Mouse (Mus musculus) gastrocnemius, postnatal 36 days (tissue): ENCODE measurements around the gene Cldn19. TPM values are rescaled to one million over a fixed set of nuclear protein-coding genes. Genes with fewer than 3 reads are reported as not detected.

Experiments used
- DNase-seq, 2 experiments: peaks; one replicate each; pipeline ENCODE4 v3.0.0; 2022
- intact Hi-C: fragments of 180-260 bp; cut with DNase I; formaldehyde crosslinking; loops from one replicate; pipeline ENCODE4 v1.15.1; 2025
- total RNA-seq, 2 experiments: library from RNA; stranded (reverse); gene quantifications; 2 replicates each; pipeline ENCODE4 v1.2.3; 2021

Cldn19 gene
- total RNA-seq, 2 experiments from 2014 or later, result 2.2 to 3.2 TPM

- intact Hi-C loops, result loop anchor here (5.0 kb wide), 1 partner anchor 46 kb away; no protein-coding TSS in a partner anchor
These were observed 38.5 kb downstream of the Cldn19 start for GRCm38 (mm10) chr4:119293574-119294258.

GRCm38 (mm10) chr4:119294415-119295133, 39.4 kb downstream of the Cldn19 start, which contains the start of gene Ybx1:
Ybx1 (minus strand) TSS chr4:119294604.
- peak; percentile 100 for DNase-seq
- intact Hi-C loops, result loop anchor here (5.0 kb wide), 1 partner anchor 47 kb away; no protein-coding TSS in a partner anchor

More at GRCm38 (mm10) chr4:119293574-119294258, 38.5 kb downstream of the Cldn19 start:
- DNase-seq, result peak in 1 of 2 experiments; percentile 15

GRCm38 (mm10) chr4:119295134-119295453, 39.9 kb downstream of the Cldn19 start:
- no peak for DNase-seq
- intact Hi-C loops, result no loop called here

- no peak for DNase-seq
- intact Hi-C loops, result no loop called here
These were observed 42.1 kb downstream of the Cldn19 start for GRCm38 (mm10) chr4:119297361-119297760.

- intact Hi-C loops, result no loop called here
- DNase-seq, result no peak
These were observed 45.5 kb downstream of the Cldn19 start for GRCm38 (mm10) chr4:119300761-119301160.

- intact Hi-C loops, result no loop called here
- no peak for DNase-seq
These were observed 46.6 kb downstream of the Cldn19 start for GRCm38 (mm10) chr4:119301777-119302176.

- no peak for DNase-seq
- intact Hi-C loops, result no loop called here
These were observed 48.1 kb downstream of the Cldn19 start for GRCm38 (mm10) chr4:119303291-119303690.

- intact Hi-C loops, result no loop called here
These were observed 50.2 kb downstream of the Cldn19 start for GRCm38 (mm10) chr4:119305418-119305817.

More at GRCm38 (mm10) chr4:119305418-119305817, 50.2 kb downstream of the Cldn19 start:
- DNase-seq, result no peak

Other genes starting within 250 kb of the Cldn19 start
- 1 to 10 TPM; 4.3 to 5.0 TPM for gene Slc2a1, start 146.7 kb upstream of the Cldn19 start, total RNA-seq
- 10 to 100 TPM; 15.5 to 16.9 TPM for gene Zfp691, start 81.2 kb upstream of the Cldn19 start, total RNA-seq
- not detected for gene Ermap, start 65.4 kb upstream of the Cldn19 start, total RNA-seq
- gene Svbp, start 60.1 kb upstream of the Cldn19 start, total RNA-seq, result 10 to 100 TPM; 10.7 to 15.2 TPM
- not detected for gene Tmem269, start 37.2 kb upstream of the Cldn19 start, total RNA-seq
- gene AU022252, start 22.7 kb upstream of the Cldn19 start, total RNA-seq, result 10 to 100 TPM; 24.2 to 24.7 TPM
- 10 to 100 TPM; 12.7 to 13.8 TPM for gene P3h1, start 22.5 kb upstream of the Cldn19 start, total RNA-seq
- 100 to 1,000 TPM; 503 to 580 TPM for gene Ybx1, start 39.2 kb downstream of the Cldn19 start, total RNA-seq
- 1 to 10 TPM; 8.0 to 9.4 TPM for gene Ppih, start 65.1 kb downstream of the Cldn19 start, total RNA-seq
- gene Ccdc30, start 160.1 kb downstream of the Cldn19 start, total RNA-seq, result under 1 TPM; 0.20 to 0.28 TPM
- 1 to 10 TPM; 3.8 to 4.9 TPM for gene Ppcs, start 167.0 kb downstream of the Cldn19 start, total RNA-seq
- gene Zmynd12, start 167.4 kb downstream of the Cldn19 start, total RNA-seq, result not detected
- gene Rimkla, start 237.2 kb downstream of the Cldn19 start, total RNA-seq, result not detected